Mouse (Mus musculus) MEL (cell line): Measurements from ENCODE around the gene Pdss2. TPM values are rescaled to one million over a fixed set of nuclear protein-coding genes. Genes with fewer than 3 reads are reported as not detected.
A peak's percentile ranks its signal among the peaks of the same experiment; 100 is the strongest.

Experiments
- DNase-seq: peaks from one replicate; pipeline ENCODE4 v3.0.0; 2011; ENCODE audit warnings: low read depth, low spot score
- H3K27ac ChIP-seq: 2 replicates; pipeline ENCODE4 v1.5.1; 2012; ENCODE audit warnings: low read depth, mild to moderate bottlenecking, control low read depth, low read length, moderate library complexity; ENCODE audit not compliant: control insufficient read depth
- H3K27me3 ChIP-seq, 2 experiments: fragments of 150-350 bp in 1 of 2; sonication (generic) in 1 of 2; 2 replicates each; pipeline ENCODE4 v1.6.1; 2012; ENCODE audit warnings: low read length in 2 of 2, mild to moderate bottlenecking in 2 of 2, improper control_type of control experiment in 1 of 2, moderate library complexity in 1 of 2; ENCODE audit not compliant: insufficient read depth in 2 of 2, control insufficient read depth in 1 of 2
- H3K36me3 ChIP-seq, 2 experiments: 2 replicates each; pipeline ENCODE4 v1.6.1; 2012 to 2014; ENCODE audit warnings: low read length in 2 of 2, improper control_type of control experiment in 1 of 2, inconsistent platforms in 1 of 2, mild to moderate bottlenecking in 1 of 2; ENCODE audit not compliant: insufficient read depth in 2 of 2, control insufficient read depth in 1 of 2
- H3K4me1 ChIP-seq, 2 experiments: fragments of 150-350 bp in 1 of 2; sonication (generic) in 1 of 2; 2 replicates each; pipeline ENCODE4 v1.6.1; 2012; ENCODE audit warnings: low read length in 2 of 2, improper control_type of control experiment in 1 of 2, mild to moderate bottlenecking in 1 of 2; ENCODE audit not compliant: insufficient read depth in 2 of 2, control insufficient read depth in 1 of 2
- H3K4me3 ChIP-seq, 2 experiments: fragments of 150-350 bp in 1 of 2; sonication (generic) in 1 of 2; 2 replicates each; pipeline ENCODE4 v1.5.1; 2012; ENCODE audit warnings: low read depth in 2 of 2, low read length in 2 of 2, mild to moderate bottlenecking in 2 of 2, moderate library complexity in 2 of 2, control low read depth in 1 of 2, improper control_type of control experiment in 1 of 2; ENCODE audit not compliant: control insufficient read depth in 1 of 2, insufficient read depth in 1 of 2
- H3K79me2 ChIP-seq: 2 replicates; pipeline ENCODE4 v1.6.1; 2012; ENCODE audit warnings: mild to moderate bottlenecking, low read length, moderate library complexity; ENCODE audit not compliant: control insufficient read depth, poor library complexity, insufficient read depth
- H3K9ac ChIP-seq: 2 replicates; pipeline ENCODE4 v1.6.1; 2012; ENCODE audit warnings: low read depth, mild to moderate bottlenecking, control low read depth, low read length, moderate library complexity; ENCODE audit not compliant: control insufficient read depth, poor library complexity, severe bottlenecking
- H3K9me3 ChIP-seq: fragments of 150-350 bp; sonication (generic); replicated peaks from 2 replicates; pipeline ENCODE4 v1.6.1; 2012; ENCODE audit warnings: mild to moderate bottlenecking, low read length, improper control_type of control experiment, moderate library complexity; ENCODE audit not compliant: insufficient read depth
- CTCF ChIP-seq, 3 experiments: IDR thresholded peaks in 2 of 3; conservative IDR thresholded peaks in 1 of 3; 2 replicates each; pipeline ENCODE4 v1.5.1; 2011 to 2012; ENCODE audit warnings: low read length in 3 of 3, low read depth in 2 of 3, mild to moderate bottlenecking in 2 of 3, improper control_type of control experiment in 1 of 3, inconsistent platforms in 1 of 3, mixed read lengths in 1 of 3, moderate library complexity in 1 of 3; ENCODE audit not compliant: control insufficient read depth in 1 of 3, insufficient read depth in 1 of 3, poor library complexity in 1 of 3, severe bottlenecking in 1 of 3
- E2F4 ChIP-seq: IDR thresholded peaks from 2 replicates; pipeline ENCODE4 v1.6.1; 2011; ENCODE audit warnings: low read depth, low read length, improper control_type of control experiment, borderline replicate concordance
- ELF1 ChIP-seq: IDR thresholded peaks from 2 replicates; pipeline ENCODE4 v1.6.1; 2014; ENCODE audit warnings: low read depth, mild to moderate bottlenecking, inconsistent platforms, low read length, improper control_type of control experiment, moderate library complexity
- GATA1 ChIP-seq: IDR thresholded peaks from 2 replicates; pipeline ENCODE4 v1.6.1; 2011; ENCODE audit warnings: low read depth, low read length, improper control_type of control experiment
- MAZ ChIP-seq: IDR thresholded peaks from 2 replicates; pipeline ENCODE4 v1.6.1; 2012; ENCODE audit warnings: low read depth, mild to moderate bottlenecking, inconsistent platforms, low read length, improper control_type of control experiment
- MEF2A ChIP-seq: IDR thresholded peaks from 2 replicates; pipeline ENCODE4 v1.6.1; 2014; ENCODE audit warnings: low read depth, mild to moderate bottlenecking, inconsistent platforms, low read length, improper control_type of control experiment; ENCODE audit not compliant: poor library complexity, insufficient replicate concordance, severe bottlenecking; ENCODE audit errors: extremely low read depth
- NELFE ChIP-seq: IDR thresholded peaks from 2 replicates; pipeline ENCODE4 v1.6.1; 2011; ENCODE audit warnings: low read depth, low read length, improper control_type of control experiment
- NRF1 ChIP-seq: IDR thresholded peaks from 2 replicates; pipeline ENCODE4 v1.6.1; 2014; ENCODE audit warnings: low read depth, mild to moderate bottlenecking, inconsistent platforms, low read length, improper control_type of control experiment, moderate library complexity; ENCODE audit not compliant: poor library complexity, insufficient read depth, severe bottlenecking
- RAD21 ChIP-seq: IDR thresholded peaks from 2 replicates; pipeline ENCODE4 v1.6.1; 2011; ENCODE audit warnings: mild to moderate bottlenecking, low read depth, low read length, improper control_type of control experiment
- SMC3 ChIP-seq: IDR thresholded peaks from 2 replicates; pipeline ENCODE4 v1.6.1; 2011; ENCODE audit warnings: low read depth, low read length, improper control_type of control experiment
- TBP ChIP-seq: IDR thresholded peaks from 2 replicates; pipeline ENCODE4 v1.8.0; 2011; ENCODE audit warnings: low read depth, low read length, improper control_type of control experiment
- TCF12 ChIP-seq: IDR thresholded peaks from 2 replicates; pipeline ENCODE4 v1.6.1; 2014; ENCODE audit warnings: low read depth, mild to moderate bottlenecking, inconsistent platforms, low read length, improper control_type of control experiment, moderate library complexity
- ZC3H11A ChIP-seq: IDR thresholded peaks from 2 replicates; pipeline ENCODE4 v1.6.1; 2012; ENCODE audit warnings: low read depth, mild to moderate bottlenecking, inconsistent platforms, low read length, improper control_type of control experiment
- ZMIZ1 ChIP-seq: IDR thresholded peaks from 2 replicates; pipeline ENCODE4 v1.6.1; 2012; ENCODE audit warnings: low read depth, mild to moderate bottlenecking, inconsistent platforms, low read length, improper control_type of control experiment, moderate library complexity
- ZNF384 ChIP-seq: IDR thresholded peaks from 2 replicates; pipeline ENCODE4 v1.6.1; 2012; ENCODE audit warnings: low read depth, mild to moderate bottlenecking, inconsistent platforms, low read length, improper control_type of control experiment
- polyA plus RNA-seq, 2 experiments: library from polyadenylated mRNA; stranded (reverse) in 1 of 2; unstranded in 1 of 2; fragments of >175 nt in 1 of 2; fragments of >200 nt in 1 of 2; gene quantifications; 2 replicates each; pipeline versions ENCODE4 v1.2.1 to v1.2.4; 2012; ENCODE audit warnings: low replicate concordance in 2 of 2, low read depth in 1 of 2; ENCODE audit not compliant: insufficient read length in 2 of 2, insufficient read depth in 1 of 2, missing spikeins in 1 of 2
- total RNA-seq: library from RNA; depleted of rRNA; stranded (reverse); fragments of 300-350 nt; gene quantifications from 2 replicates; pipeline ENCODE4 v1.2.3, GENCODE M21; 2012

The Pdss2 gene
- total and polyA plus RNA-seq, 3 experiments, result 14.3 to 14.8 TPM; not detected in 1

DNA sequence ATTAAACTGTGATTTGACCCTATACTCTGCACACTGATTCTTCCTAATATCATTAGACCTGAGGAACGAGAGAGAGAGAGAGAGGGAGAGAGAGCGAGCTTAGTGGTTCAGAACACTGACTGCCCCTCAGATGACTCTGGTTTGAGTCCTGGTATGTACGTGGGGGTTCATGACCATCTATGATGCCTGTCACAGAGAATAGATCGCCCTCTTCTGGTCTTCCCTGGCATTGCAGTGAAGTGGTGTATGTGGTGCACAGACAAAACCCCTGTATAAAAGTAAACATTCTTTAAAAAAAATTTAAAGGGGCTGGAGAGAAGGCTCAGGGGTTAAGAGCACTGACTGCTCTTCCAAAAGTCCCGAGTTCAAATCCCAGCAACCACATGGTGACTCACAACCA is 157.0 kb downstream of the Pdss2 start:
- Histone ChIP-seq H3K9ac (no peak overlapping the region), H3K27me3 (no peaks in the 10 kb centered on the region), H3K4me3 (no peak overlapping the region), H3K36me3 (no peaks in the 10 kb centered on the region), H3K79me2 (no peaks in the 10 kb centered on the region), H3K9me3 (no peaks in the 10 kb centered on the region), H3K4me1 (no peaks in the 10 kb centered on the region), H3K27ac (no peak overlapping the region)
- TF ChIP-seq E2F4, result no peak
- TF ChIP-seq MEF2A, result no peak
- TF ChIP-seq SMC3, result peak; percentile 74
- no peak for TF ChIP-seq NELFE
- TF ChIP-seq GATA1, result no peak
- TF ChIP-seq ZC3H11A, result peak; percentile 64
- TF ChIP-seq TBP, result no peak
- TF ChIP-seq ZMIZ1, result no peak
- TF ChIP-seq TCF12, result no peak
- TF ChIP-seq NRF1, result no peak
- no peak for TF ChIP-seq ZNF384
- peak; percentile 73 to 85 (median 74) for TF ChIP-seq CTCF (IDR thresholded peaks at IDR 0.05 in 2 of 3, conservative IDR thresholded peaks at IDR 0.05 in 1 of 3; ENCODE audit: control insufficient read depth in 1 of 3, insufficient read depth in 1 of 3, low read depth in 2 of 3, low read length in 3 of 3, poor library complexity in 1 of 3, severe bottlenecking in 1 of 3)
- TF ChIP-seq RAD21, result peak; percentile 72
- no peak for TF ChIP-seq ELF1
- peak; percentile 81 for DNase-seq

- no peak overlapping the region for H3K9ac ChIP-seq
- H3K27me3 ChIP-seq, result no peaks in the 10 kb centered on the region
- H3K36me3 ChIP-seq, result no peaks in the 10 kb centered on the region
- no peaks in the 10 kb centered on the region for H3K9me3 ChIP-seq
- TF ChIP-seq MAZ, result no peak
- peak; percentile 46 for DNase-seq
- no peak overlapping the region for H3K4me3 ChIP-seq
- no peaks in the 10 kb centered on the region for H3K4me1 ChIP-seq
- H3K27ac ChIP-seq, result no peak overlapping the region
- H3K79me2 ChIP-seq, result no peaks in the 10 kb centered on the region
These were observed 157.7 kb downstream of the Pdss2 start for GRCm38 (mm10) chr10:43378732-43379644.
